Mouse (Mus musculus): ENCODE results near the gene Orc1. TPM values are rescaled to one million over a fixed set of nuclear protein-coding genes. Genes with fewer than 3 reads are reported as not detected.

The Orc1 gene
- 12.3 and 12.7 TPM in 2 replicates for polyA plus RNA-seq (2015; fragmentation: Nextera tagmentation; extraction: Ambion mirVana)

DNA sequence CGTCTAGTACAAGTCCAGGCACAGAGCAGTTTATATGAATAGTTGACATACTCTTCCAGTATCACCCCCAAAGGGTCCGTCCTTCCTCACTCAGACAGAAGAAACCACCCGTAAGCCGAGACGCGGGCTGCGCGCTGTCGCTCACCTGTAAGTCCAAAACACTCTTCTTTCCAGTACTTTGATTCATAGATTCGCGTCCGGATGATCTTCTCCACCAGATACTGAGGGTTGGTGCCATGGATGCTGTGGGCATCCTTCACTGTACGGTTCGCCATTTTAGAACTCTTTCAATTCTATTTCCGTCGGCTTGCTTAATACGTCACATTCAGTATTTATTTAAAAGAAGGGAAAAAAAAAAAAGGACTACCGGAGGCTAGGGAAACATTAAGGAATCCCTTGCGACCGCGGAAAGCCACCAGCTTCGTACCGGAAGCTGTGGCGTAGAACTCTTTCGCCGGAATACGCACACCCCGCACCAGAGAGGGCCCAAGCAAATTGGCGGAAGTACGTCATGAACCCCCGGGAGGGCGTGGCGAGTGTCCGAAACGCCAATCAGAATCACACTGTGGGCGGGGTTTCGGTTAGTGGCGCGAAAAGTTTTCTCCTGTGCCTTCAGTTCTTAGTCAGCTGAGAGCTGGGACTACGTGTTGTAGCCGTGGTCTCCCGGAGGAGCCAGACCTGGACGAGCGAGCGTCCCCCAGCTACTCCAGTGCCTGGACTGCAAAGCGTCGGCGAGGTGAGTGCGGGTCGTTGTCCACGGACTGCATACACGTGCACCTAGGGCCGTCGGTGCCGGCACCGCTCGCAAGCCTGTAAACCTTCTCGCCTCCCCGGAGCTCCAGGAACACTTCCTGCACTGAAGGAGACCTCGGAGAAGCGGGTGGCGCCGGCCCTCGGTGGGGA is at the start of gene Orc1, which contains the start of gene Prpf38a:
Orc1 (plus strand) TSS at position 584 of the 903 bp plus-strand sequence.
Prpf38a (minus strand) TSS at position 497 of the 903 bp plus-strand sequence.
- peak within 1 kb of the TSS; percentile 82 for H3K9ac ChIP-seq
- H3K27ac ChIP-seq: peak within 1 kb of the TSS; percentile 81
- H3K4me1 ChIP-seq: peaks cover 22% of the 10 kb centered on the region
- WGBS: under 1% methylated on average over 64 of the region's 64 CpGs
- no peaks in the 10 kb centered on the region for H3K9me3 ChIP-seq
- H3K27me3 ChIP-seq: no peaks in the 10 kb centered on the region
- peak; percentile 98 for ATAC-seq (ENCODE audit: insufficient number of reproducible peaks, insufficient read depth, low FRiP score, low TSS enrichment, low read depth)
- peak within 1 kb of the TSS; percentile 88 for H3K4me2 ChIP-seq
- peaks cover 13% of the 10 kb centered on the region for H3K36me3 ChIP-seq
- peak within 1 kb of the TSS; percentile 83 for H3K4me3 ChIP-seq

GRCm38 (mm10) chr4:108539701-108540100 is 39.5 kb upstream of the Orc1 start:
- H3K4me1 ChIP-seq: no peaks in the 10 kb centered on the region
- 47% methylated on average over 2 of the region's 2 CpGs for WGBS
- H3K9ac ChIP-seq: no peak overlapping the region
- no peak overlapping the region for H3K4me2 ChIP-seq
- ATAC-seq (ENCODE audit: insufficient number of reproducible peaks, insufficient read depth, low FRiP score, low TSS enrichment, low read depth): no peak
- no peaks in the 10 kb centered on the region for H3K9me3 ChIP-seq
- no peaks in the 10 kb centered on the region for H3K27me3 ChIP-seq
- H3K36me3 ChIP-seq: peaks cover 11% of the 10 kb centered on the region
- H3K27ac ChIP-seq: no peak overlapping the region
- no peak overlapping the region for H3K4me3 ChIP-seq

- no peaks in the 10 kb centered on the region for H3K9me3 ChIP-seq
- H3K9ac ChIP-seq: no peak overlapping the region
- no peak overlapping the region for H3K4me3 ChIP-seq
- no peak for ATAC-seq (ENCODE audit: insufficient number of reproducible peaks, insufficient read depth, low FRiP score, low TSS enrichment, low read depth)
- no peaks in the 10 kb centered on the region for H3K27me3 ChIP-seq
- H3K4me1 ChIP-seq: no peaks in the 10 kb centered on the region
- 83% methylated on average over 1 of the region's 1 CpGs for WGBS
- H3K27ac ChIP-seq: no peak overlapping the region
- H3K36me3 ChIP-seq: peaks cover 80% of the 10 kb centered on the region
- H3K4me2 ChIP-seq: no peak overlapping the region
These were observed 14.2 kb upstream of the Orc1 start for GRCm38 (mm10) chr4:108565026-108565425.

DNA sequence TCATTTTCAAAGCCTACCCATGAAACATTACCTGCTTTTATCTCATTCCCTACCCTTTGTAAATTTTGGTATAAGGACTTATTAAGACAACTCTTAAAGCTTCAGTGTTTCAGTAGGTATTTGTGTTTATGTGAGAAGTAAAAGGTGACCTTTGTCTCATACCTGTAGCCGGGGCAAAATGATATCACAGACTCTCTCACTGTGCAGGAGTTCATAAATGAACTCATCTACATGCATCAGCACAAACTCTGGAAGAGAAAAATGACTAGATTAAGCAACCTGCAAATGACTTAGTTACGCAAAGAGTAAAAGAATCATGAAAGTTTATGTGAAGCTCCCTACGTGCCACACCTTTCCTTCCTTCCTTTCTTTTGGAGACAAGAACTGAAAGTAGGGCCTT is 6.6 kb upstream of the Orc1 start:
- Histone ChIP-seq H3K9me3 (no peaks in the 10 kb centered on the region), H3K4me3 (no peak overlapping the region), H3K4me1 (peaks cover 6% of the 10 kb centered on the region), H3K36me3 (peaks cover 57% of the 10 kb centered on the region), H3K27ac (no peak overlapping the region), H3K9ac (no peak overlapping the region), H3K4me2 (no peak overlapping the region), H3K27me3 (no peaks in the 10 kb centered on the region)
- 98% methylated on average over 3 of the region's 3 CpGs for WGBS
- ATAC-seq (ENCODE audit: insufficient number of reproducible peaks, insufficient read depth, low FRiP score, low TSS enrichment, low read depth): no peak

- peaks cover 7% of the 10 kb centered on the region for H3K36me3 ChIP-seq
- H3K9ac ChIP-seq: peak overlapping the region; percentile 82
- peak overlapping the region; percentile 83 for H3K4me3 ChIP-seq
- WGBS: 1% methylated on average over 16 of the region's 16 CpGs
- no peaks in the 10 kb centered on the region for H3K27me3 ChIP-seq
- no peaks in the 10 kb centered on the region for H3K9me3 ChIP-seq
- ATAC-seq (ENCODE audit: insufficient number of reproducible peaks, insufficient read depth, low FRiP score, low TSS enrichment, low read depth): no peak
- H3K4me2 ChIP-seq: peak overlapping the region; percentile 88
- H3K4me1 ChIP-seq: peaks cover 22% of the 10 kb centered on the region
- H3K27ac ChIP-seq: peak overlapping the region; percentile 81
These were observed 654 bp downstream of the Orc1 start for GRCm38 (mm10) chr4:108579743-108580411.

DNA sequence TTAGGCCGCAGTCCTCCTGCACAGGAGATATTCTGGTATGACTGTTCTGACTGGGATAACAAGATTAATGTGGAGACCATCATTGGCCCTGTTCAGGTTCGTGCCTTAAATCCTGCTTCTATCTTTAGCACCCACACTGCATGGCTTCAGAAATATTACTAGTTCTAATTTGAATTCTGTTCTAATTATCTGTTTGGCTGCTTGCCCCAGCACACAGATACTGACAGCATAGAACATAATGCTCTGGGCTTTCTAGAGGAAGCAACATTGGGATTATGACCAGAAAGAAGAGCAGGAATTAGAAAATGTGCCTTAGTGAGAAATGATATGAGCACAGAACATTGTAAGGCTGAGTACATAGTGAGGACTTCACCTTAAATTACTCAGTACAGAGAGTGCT is 14.2 kb downstream of the Orc1 start:
- H3K4me2 ChIP-seq: no peak overlapping the region
- 91% methylated on average over 2 of the region's 2 CpGs for WGBS
- H3K9me3 ChIP-seq: no peaks in the 10 kb centered on the region
- H3K4me1 ChIP-seq: no peaks in the 10 kb centered on the region
- H3K27ac ChIP-seq: no peak overlapping the region
- no peaks in the 10 kb centered on the region for H3K27me3 ChIP-seq
- no peak for ATAC-seq (ENCODE audit: insufficient number of reproducible peaks, insufficient read depth, low FRiP score, low TSS enrichment, low read depth)
- H3K4me3 ChIP-seq: no peak overlapping the region
- no peak overlapping the region for H3K9ac ChIP-seq
- H3K36me3 ChIP-seq: peaks cover 13% of the 10 kb centered on the region

DNA sequence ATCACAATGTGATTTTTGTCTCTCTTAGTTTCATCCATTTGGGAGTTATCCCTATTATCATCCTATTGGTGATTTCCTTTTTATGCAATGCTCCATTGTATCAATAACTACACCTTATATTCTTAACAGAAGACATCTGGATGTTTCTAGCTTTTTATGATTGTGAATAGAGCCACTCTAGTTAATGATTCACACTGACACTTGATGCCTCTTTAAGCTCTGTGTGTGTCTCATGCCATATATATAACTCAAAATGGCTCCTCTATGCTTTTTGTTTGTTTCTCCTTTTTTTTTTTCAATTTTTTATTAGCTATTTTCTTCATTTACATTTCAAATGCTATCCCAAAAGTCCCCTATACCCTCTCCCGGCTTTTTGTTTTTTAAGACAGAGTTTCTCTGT is 16.6 kb downstream of the Orc1 start:
- WGBS: 85% methylated on average over 1 of the region's 1 CpGs
- no peak for ATAC-seq (ENCODE audit: insufficient number of reproducible peaks, insufficient read depth, low FRiP score, low TSS enrichment, low read depth)

GRCm38 (mm10) chr4:108598306-108598705 is 19.1 kb downstream of the Orc1 start:
- Histone ChIP-seq H3K4me2 (no peak overlapping the region), H3K4me3 (no peak overlapping the region), H3K9me3 (no peaks in the 10 kb centered on the region), H3K9ac (no peak overlapping the region), H3K36me3 (peaks cover 41% of the 10 kb centered on the region), H3K27me3 (no peaks in the 10 kb centered on the region), H3K27ac (no peak overlapping the region), H3K4me1 (no peaks in the 10 kb centered on the region)
- WGBS: 85% methylated on average over 4 of the region's 4 CpGs
- no peak for ATAC-seq (ENCODE audit: insufficient number of reproducible peaks, insufficient read depth, low FRiP score, low TSS enrichment, low read depth)

More for the DNA sequence above, 16.6 kb downstream of the Orc1 start:
- H3K27me3 ChIP-seq: no peaks in the 10 kb centered on the region
- H3K9ac ChIP-seq: no peak overlapping the region
- H3K36me3 ChIP-seq: peaks cover 27% of the 10 kb centered on the region
- H3K27ac ChIP-seq: no peak overlapping the region
- H3K4me2 ChIP-seq: no peak overlapping the region
- H3K4me1 ChIP-seq: no peaks in the 10 kb centered on the region
- H3K9me3 ChIP-seq: no peaks in the 10 kb centered on the region
- H3K4me3 ChIP-seq: no peak overlapping the region

GRCm38 (mm10) chr4:108601870-108602269 is 22.6 kb downstream of the Orc1 start:
- 94% methylated on average over 7 of the region's 7 CpGs for WGBS
- H3K4me1 ChIP-seq: no peaks in the 10 kb centered on the region
- no peaks in the 10 kb centered on the region for H3K27me3 ChIP-seq
- no peak for ATAC-seq (ENCODE audit: insufficient number of reproducible peaks, insufficient read depth, low FRiP score, low TSS enrichment, low read depth)
- H3K9ac ChIP-seq: no peak overlapping the region
- H3K9me3 ChIP-seq: no peaks in the 10 kb centered on the region
- no peak overlapping the region for H3K4me3 ChIP-seq
- no peak overlapping the region for H3K27ac ChIP-seq
- H3K36me3 ChIP-seq: peaks cover 75% of the 10 kb centered on the region
- H3K4me2 ChIP-seq: no peak overlapping the region

- Histone ChIP-seq H3K27me3 (no peaks in the 10 kb centered on the region), H3K4me1 (no peaks in the 10 kb centered on the region), H3K9ac (no peak overlapping the region), H3K4me3 (no peak overlapping the region), H3K36me3 (peaks cover 40% of the 10 kb centered on the region), H3K27ac (no peak overlapping the region), H3K9me3 (no peaks in the 10 kb centered on the region), H3K4me2 (no peak overlapping the region)
- WGBS: 91% methylated on average over 3 of the region's 3 CpGs
- no peak for ATAC-seq (ENCODE audit: insufficient number of reproducible peaks, insufficient read depth, low FRiP score, low TSS enrichment, low read depth)
These were observed 29.4 kb downstream of the Orc1 start for GRCm38 (mm10) chr4:108608651-108609050.

GRCm38 (mm10) chr4:108610935-108611334 is 31.7 kb downstream of the Orc1 start:
- no peaks in the 10 kb centered on the region for H3K9me3 ChIP-seq
- ATAC-seq (ENCODE audit: insufficient number of reproducible peaks, insufficient read depth, low FRiP score, low TSS enrichment, low read depth): no peak
- H3K4me1 ChIP-seq: no peaks in the 10 kb centered on the region
- no peak overlapping the region for H3K27ac ChIP-seq
- H3K36me3 ChIP-seq: peaks cover 21% of the 10 kb centered on the region
- H3K4me2 ChIP-seq: no peak overlapping the region
- no peaks in the 10 kb centered on the region for H3K27me3 ChIP-seq
- H3K9ac ChIP-seq: no peak overlapping the region
- WGBS: 88% methylated on average over 5 of the region's 5 CpGs
- no peak overlapping the region for H3K4me3 ChIP-seq

Measured in embryonic facial prominence, embryonic 13.5 days (tissue).